Mouse (Mus musculus) forebrain, embryonic 16.5 days (tissue): Measurements from ENCODE around the gene Igsf8. TPM values are rescaled to one million over a fixed set of nuclear protein-coding genes. Genes with fewer than 3 reads are reported as not detected.
A peak's percentile ranks its signal among the peaks of the same experiment; 100 is the strongest.

Source experiments
- ATAC-seq: fragments of 200-750 bp; cut with Nextera tagmentation; 2 replicates; pipeline ENCODE4 v1.8.0; 2017; ENCODE audit warnings: mild to moderate bottlenecking, moderate library complexity
- H3K27ac ChIP-seq: fragments of 300-500 bp; sonication (generic); 2 replicates; pipeline ENCODE4 v1.5.1; 2014; ENCODE audit warnings: low read length, control low read depth
- H3K27me3 ChIP-seq: fragments of 300-500 bp; sonication (generic); replicated peaks from 2 replicates; pipeline ENCODE4 v1.6.1; 2014; ENCODE audit warnings: low read length; ENCODE audit not compliant: control insufficient read depth, insufficient read depth
- H3K36me3 ChIP-seq: fragments of 300-500 bp; sonication (generic); 2 replicates; pipeline ENCODE4 v1.6.1; 2014; ENCODE audit not compliant: control insufficient read depth, insufficient read depth
- H3K4me1 ChIP-seq: fragments of 300-500 bp; sonication (generic); replicated peaks from 2 replicates; pipeline ENCODE4 v1.6.1; 2014; ENCODE audit warnings: low read length; ENCODE audit not compliant: control insufficient read depth, insufficient read depth
- H3K4me2 ChIP-seq: fragments of 300-500 bp; sonication (generic); 2 replicates; pipeline ENCODE4 v1.6.1; 2014; ENCODE audit warnings: mild to moderate bottlenecking, low read length, control low read depth
- H3K4me3 ChIP-seq: fragments of 300-500 bp; sonication (generic); replicated peaks from 2 replicates; pipeline ENCODE4 v1.5.1; 2014; ENCODE audit warnings: mild to moderate bottlenecking, low read length, control low read depth
- H3K9ac ChIP-seq: fragments of 300-500 bp; sonication (generic); replicated peaks from 2 replicates; pipeline ENCODE4 v1.6.1; 2014; ENCODE audit warnings: low read depth, low read length, control low read depth
- H3K9me3 ChIP-seq: fragments of 300-500 bp; sonication (generic); 2 replicates; pipeline ENCODE4 v1.6.1; 2016; ENCODE audit warnings: low read length; ENCODE audit not compliant: control insufficient read depth
- WGBS: fragments of 180-500 bp; shearing (Covaris S2); extraction: QIAGEN DNeasy Blood & Tissue Kit; methylation state at CpG from one replicate; pipeline ENCODE4 v1.1.7; 2014; 5-methylcytosine and 5-hydroxymethylcytosine counted together
- polyA plus RNA-seq: library from polyadenylated mRNA; unstranded; fragments of >200 nt; fragmentation: Nextera tagmentation; extraction: Ambion mirVana; gene quantifications from 2 replicates; pipeline ENCODE4 v1.2.1, GENCODE M21; 2015

The Igsf8 gene
- polyA plus RNA-seq, 1 experiment from 2014 or later, result 136 TPM

DNA sequence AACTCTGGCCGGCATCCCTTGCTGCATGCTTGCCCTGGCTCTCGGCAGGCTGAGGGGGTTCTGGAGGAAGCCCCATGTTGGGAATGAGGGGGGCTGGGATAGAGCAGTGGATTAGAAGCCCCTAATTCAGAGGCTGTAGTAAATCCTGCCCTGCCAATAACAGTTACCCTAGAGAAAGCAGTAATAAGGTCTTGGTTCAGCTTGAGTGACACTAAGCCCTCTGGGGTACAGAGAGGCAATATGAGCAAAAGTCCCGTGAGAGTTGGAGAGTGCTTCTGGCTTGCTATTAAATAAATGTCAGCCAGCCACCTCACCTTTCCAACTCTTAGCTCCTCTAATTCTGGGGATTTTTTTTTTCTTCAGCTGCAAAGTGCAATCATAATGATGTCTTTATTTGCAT is 93.9 kb downstream of the Igsf8 start:
- no peaks in the 10 kb centered on the region for H3K36me3 ChIP-seq
- peaks cover 15% of the 10 kb centered on the region for H3K4me1 ChIP-seq
- H3K9ac ChIP-seq, result no peak overlapping the region
- peak; percentile 30; the same call in 1 of the 2 replicates for ATAC-seq
- H3K4me2 ChIP-seq, result no peak overlapping the region
- 16% methylated on average over 3 of the region's 3 CpGs for WGBS
- H3K9me3 ChIP-seq, result no peaks in the 10 kb centered on the region
- H3K27ac ChIP-seq, result peak overlapping the region; percentile 22; the same call in 1 of the 2 replicates
- no peaks in the 10 kb centered on the region for H3K27me3 ChIP-seq
- no peak overlapping the region for H3K4me3 ChIP-seq

DNA sequence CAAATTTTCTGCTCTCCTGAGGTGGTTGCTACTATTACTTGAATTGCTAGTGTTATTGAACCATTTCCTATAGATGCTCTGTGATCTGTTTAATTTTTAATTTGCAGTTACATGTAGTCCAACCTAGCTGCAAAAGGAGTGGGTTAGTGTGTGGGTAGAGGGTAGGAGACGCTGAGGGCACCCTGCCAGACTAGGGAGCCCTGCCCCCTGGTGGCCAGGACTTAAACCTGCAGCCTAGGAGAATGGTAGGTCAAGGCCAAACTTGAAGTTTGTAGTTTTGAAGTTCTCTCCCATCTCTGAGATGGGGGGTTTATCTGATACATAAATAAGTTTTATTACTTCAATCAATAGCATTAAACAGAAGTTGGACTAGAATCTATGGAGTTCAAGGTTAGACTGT is 96.1 kb downstream of the Igsf8 start:
- H3K9ac ChIP-seq, result no peak overlapping the region
- no peak overlapping the region for H3K27ac ChIP-seq
- no peak overlapping the region for H3K4me3 ChIP-seq
- no peaks in the 10 kb centered on the region for H3K36me3 ChIP-seq
- ATAC-seq, result peak; percentile 60
- H3K27me3 ChIP-seq, result no peaks in the 10 kb centered on the region
- peaks cover 12% of the 10 kb centered on the region for H3K4me1 ChIP-seq
- WGBS, result 0% methylated on average over 1 of the region's 1 CpGs
- H3K4me2 ChIP-seq, result no peak overlapping the region
- no peaks in the 10 kb centered on the region for H3K9me3 ChIP-seq

DNA sequence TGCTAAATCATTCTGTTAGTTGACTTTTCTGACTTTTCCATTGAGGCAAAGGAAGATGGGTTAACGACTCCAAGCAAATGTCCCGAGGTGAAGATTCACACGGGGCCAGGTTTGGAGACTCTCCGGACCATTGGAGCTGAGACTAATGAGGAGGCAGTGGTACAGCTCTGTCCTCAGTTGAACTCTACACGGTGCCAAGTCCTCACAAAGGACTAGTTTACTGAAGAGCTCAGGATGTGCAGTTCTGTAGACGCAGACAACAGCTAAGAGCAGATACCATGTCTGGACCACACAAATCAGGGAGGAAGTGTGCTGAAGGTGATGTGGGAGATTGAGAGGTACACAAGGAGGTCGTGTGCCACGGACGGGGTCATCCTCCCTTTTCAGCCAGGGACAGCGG is 96.9 kb downstream of the Igsf8 start:
- Histone ChIP-seq H3K9me3 (no peaks in the 10 kb centered on the region), H3K9ac (no peak overlapping the region), H3K36me3 (no peaks in the 10 kb centered on the region), H3K4me3 (no peak overlapping the region), H3K4me2 (no peak overlapping the region), H3K27me3 (no peaks in the 10 kb centered on the region), H3K27ac (no peak overlapping the region), H3K4me1 (peaks cover 12% of the 10 kb centered on the region)
- ATAC-seq, result no peak
- 76% methylated on average over 10 of the region's 10 CpGs for WGBS

DNA sequence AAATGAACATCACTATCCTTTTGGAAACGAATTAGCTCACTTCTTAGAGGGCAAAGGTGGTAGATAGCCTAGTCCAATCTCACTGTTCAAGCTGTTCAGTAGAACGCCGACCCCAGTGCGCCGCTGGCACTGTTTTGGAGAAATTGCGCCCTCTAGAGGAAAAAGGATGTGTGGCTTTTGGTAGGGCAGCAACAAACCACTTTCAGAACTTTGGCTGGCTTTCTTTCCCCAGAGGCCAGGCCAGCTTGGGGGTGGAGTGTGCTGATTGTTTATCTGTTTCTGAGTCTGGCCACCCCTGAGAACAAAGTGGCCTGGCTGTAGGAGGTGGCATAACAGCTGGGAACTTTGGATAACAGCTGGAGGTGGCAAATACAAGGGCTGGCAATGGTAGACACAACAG is 103.2 kb downstream of the Igsf8 start:
- H3K4me3 ChIP-seq, result no peak overlapping the region
- 11% methylated on average over 6 of the region's 6 CpGs for WGBS
- H3K4me1 ChIP-seq, result 0 out of 2 replicates have a peak, but pooled peaks cover 8% of the 10 kb centered on the region
- H3K36me3 ChIP-seq, result no peaks in the 10 kb centered on the region
- H3K4me2 ChIP-seq, result no peak overlapping the region
- no peak overlapping the region for H3K27ac ChIP-seq
- H3K27me3 ChIP-seq, result no peaks in the 10 kb centered on the region
- ATAC-seq, result peak; percentile 58
- H3K9me3 ChIP-seq, result no peaks in the 10 kb centered on the region
- no peak overlapping the region for H3K9ac ChIP-seq

DNA sequence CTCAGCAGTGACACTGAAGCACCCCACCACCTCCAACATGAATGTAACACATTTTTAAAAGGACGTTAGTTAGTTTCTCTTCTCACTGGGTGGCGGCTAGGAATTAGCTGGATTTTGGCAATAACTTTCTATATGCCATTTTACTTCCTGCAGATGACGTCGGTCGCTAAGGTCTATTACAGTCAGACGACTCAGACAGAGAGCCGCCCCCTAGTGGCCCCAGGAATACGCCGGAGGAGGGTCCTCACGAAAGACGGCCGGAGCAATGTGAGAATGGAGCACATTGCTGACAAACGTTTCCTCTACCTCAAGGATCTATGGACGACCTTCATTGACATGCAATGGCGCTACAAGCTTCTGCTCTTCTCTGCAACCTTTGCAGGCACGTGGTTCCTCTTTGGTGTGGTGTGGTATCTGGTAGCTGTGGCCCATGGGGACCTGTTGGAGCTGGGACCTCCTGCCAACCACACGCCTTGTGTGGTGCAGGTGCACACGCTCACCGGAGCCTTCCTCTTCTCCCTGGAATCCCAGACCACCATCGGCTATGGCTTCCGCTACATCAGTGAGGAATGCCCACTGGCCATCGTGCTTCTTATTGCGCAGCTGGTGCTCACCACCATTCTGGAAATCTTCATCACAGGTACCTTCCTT is 107.5 kb downstream of the Igsf8 start:
- 0 out of 2 replicates have a peak, but pooled peaks cover 8% of the 10 kb centered on the region for H3K4me1 ChIP-seq
- no peak overlapping the region for H3K27ac ChIP-seq
- no peaks in the 10 kb centered on the region for H3K27me3 ChIP-seq
- WGBS, result 33% methylated on average over 23 of the region's 23 CpGs
- peak overlapping the region; percentile 25; the same call in 1 of the 2 replicates for H3K4me2 ChIP-seq
- ATAC-seq, result peak; percentile 32; the same call in 1 of the 2 replicates
- H3K9ac ChIP-seq, result no peak overlapping the region
- H3K9me3 ChIP-seq, result no peaks in the 10 kb centered on the region
- no peak overlapping the region for H3K4me3 ChIP-seq
- H3K36me3 ChIP-seq, result no peaks in the 10 kb centered on the region

Other genes with a start within 250 kb of the Igsf8 start
- 40.5 and 42.7 TPM in 2 replicates for gene Vangl2, start 233.2 kb upstream of the Igsf8 start, polyA plus RNA-seq
- gene Nhlh1, start 204.1 kb upstream of the Igsf8 start, polyA plus RNA-seq, result 2.0 TPM in 2 replicates
- 235 and 242 TPM in 2 replicates for gene Copa, start 179.1 kb upstream of the Igsf8 start, polyA plus RNA-seq
- 108 and 112 TPM in 2 replicates for gene Ncstn, start 178.8 kb upstream of the Igsf8 start, polyA plus RNA-seq
- 155 and 157 TPM in 2 replicates for gene Pex19, start 134.9 kb upstream of the Igsf8 start, polyA plus RNA-seq
- 106 and 107 TPM in 2 replicates for gene Dcaf8, start 113.6 kb upstream of the Igsf8 start, polyA plus RNA-seq
- gene Pea15a, start 54.8 kb upstream of the Igsf8 start, polyA plus RNA-seq, result 472 and 511 TPM in 2 replicates
- 4.7 and 7.2 TPM in 2 replicates for gene Casq1, start 41.8 kb upstream of the Igsf8 start, polyA plus RNA-seq
- 0.11 TPM in 1 of 2 replicates, not detected in the other for gene Atp1a4, start 3.2 kb upstream of the Igsf8 start, polyA plus RNA-seq
- 42.4 and 47.1 TPM in 2 replicates for gene Atp1a2, start 36.4 kb downstream of the Igsf8 start, polyA plus RNA-seq
- 2.6 and 4.2 TPM in 2 replicates for gene Kcnj9, start 67.7 kb downstream of the Igsf8 start, polyA plus RNA-seq
- 2.1 and 2.2 TPM in 2 replicates for gene Kcnj10, start 79.6 kb downstream of the Igsf8 start, polyA plus RNA-seq
- 4.5 and 4.7 TPM in 2 replicates for gene Pigm, start 114.9 kb downstream of the Igsf8 start, polyA plus RNA-seq
- gene Slamf9, start 213.7 kb downstream of the Igsf8 start, polyA plus RNA-seq, result not detected in 2 replicates
- gene Igsf9, start 220.1 kb downstream of the Igsf8 start, polyA plus RNA-seq, result 60.9 and 89.9 TPM in 2 replicates
- gene Tagln2, start 238.4 kb downstream of the Igsf8 start, polyA plus RNA-seq, result 53.4 and 56.8 TPM in 2 replicates